Mouse (Mus musculus) small intestine, adult 2 months (tissue): ENCODE measurements at regions not wholly inside any gene's neighbourhood (a gene's known extent, or its start where the extent isn't known, plus 50 kb on each side); places are given as distances from the start of the nearest gene placed in this dataset.
"Not testable (repeated sequence)": the region's sequence is repeated elsewhere in the genome, so short reads cannot be mapped to it uniquely, and the experiment has no call there.

ENCODE experiments used
- H3K27ac ChIP-seq: fragments of 200-500 bp; 2 replicates; pipeline ENCODE4 v1.5.1; 2012; ENCODE audit warnings: low read depth, low read length, control low read depth, inconsistent platforms; ENCODE audit not compliant: insufficient read depth
- H3K27me3 ChIP-seq: fragments of 200-500 bp; 2 replicates; pipeline ENCODE4 v1.6.1; 2012; ENCODE audit warnings: mild to moderate bottlenecking, moderate library complexity, low read length, inconsistent platforms; ENCODE audit not compliant: control insufficient read depth, insufficient read depth
- H3K36me3 ChIP-seq: fragments of 200-500 bp; 2 replicates; pipeline ENCODE4 v1.6.1; 2012; ENCODE audit warnings: mild to moderate bottlenecking, low read length, control low read depth, inconsistent platforms; ENCODE audit not compliant: control insufficient read depth, insufficient read depth
- H3K4me1 ChIP-seq: fragments of 200-500 bp; 2 replicates; pipeline ENCODE4 v1.6.1; 2012; ENCODE audit warnings: low read length, inconsistent platforms, mixed read lengths; ENCODE audit not compliant: control insufficient read depth, insufficient read depth, insufficient read length
- H3K4me3 ChIP-seq: fragments of 200-500 bp; 2 replicates; pipeline ENCODE4 v1.5.1; 2012; ENCODE audit warnings: low read depth, mild to moderate bottlenecking, control low read depth, inconsistent platforms, low read length, moderate library complexity
- CTCF ChIP-seq: fragments of 200-500 bp; IDR thresholded peaks from 2 replicates; pipeline ENCODE4 v1.5.1; 2012; ENCODE audit warnings: low read depth, mild to moderate bottlenecking, control low read depth, inconsistent platforms, low read length, moderate library complexity, mixed read lengths; ENCODE audit not compliant: insufficient replicate concordance, insufficient read length; ENCODE audit errors: extremely low read depth
- POLR2A ChIP-seq: fragments of 200-500 bp; IDR thresholded peaks from 2 replicates; pipeline ENCODE4 v1.6.1; 2012; ENCODE audit warnings: low read depth, mild to moderate bottlenecking, control low read depth, inconsistent platforms, low read length, moderate library complexity
- WGBS: fragments of 180-500 bp; shearing (Covaris S2); methylation state at CpG from one replicate; pipeline ENCODE4 v1.1.7; 2018; 5-methylcytosine and 5-hydroxymethylcytosine counted together

DNA sequence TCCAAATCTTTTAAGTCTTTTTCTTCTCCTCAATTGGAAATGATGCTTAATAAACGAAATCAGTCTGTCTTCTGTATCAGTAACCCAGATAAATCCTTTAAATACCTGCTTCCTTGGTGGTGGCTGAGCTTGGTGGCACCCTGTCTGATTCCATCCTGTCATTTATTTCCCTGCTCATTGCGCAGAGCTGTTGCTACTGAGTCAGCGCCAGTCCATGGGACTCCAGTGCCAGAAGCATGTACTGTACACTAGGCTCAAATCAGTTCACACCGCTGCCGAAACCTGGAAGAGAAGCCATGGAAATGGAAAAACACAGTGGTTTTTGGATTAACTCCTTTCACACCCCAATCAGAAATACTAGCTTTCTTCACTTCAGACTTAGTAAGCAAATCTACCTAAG is 649.3 kb upstream of the Marcks start:
- Histone ChIP-seq H3K27ac (no peak overlapping the region), H3K4me3 (no peak overlapping the region), H3K4me1 (no peaks in the 10 kb centered on the region), H3K27me3 (no peaks in the 10 kb centered on the region), H3K36me3 (no peaks in the 10 kb centered on the region)
- no peak for TF ChIP-seq CTCF
- TF ChIP-seq POLR2A: no peak
- WGBS: 84% methylated on average over 5 of the region's 5 CpGs

DNA sequence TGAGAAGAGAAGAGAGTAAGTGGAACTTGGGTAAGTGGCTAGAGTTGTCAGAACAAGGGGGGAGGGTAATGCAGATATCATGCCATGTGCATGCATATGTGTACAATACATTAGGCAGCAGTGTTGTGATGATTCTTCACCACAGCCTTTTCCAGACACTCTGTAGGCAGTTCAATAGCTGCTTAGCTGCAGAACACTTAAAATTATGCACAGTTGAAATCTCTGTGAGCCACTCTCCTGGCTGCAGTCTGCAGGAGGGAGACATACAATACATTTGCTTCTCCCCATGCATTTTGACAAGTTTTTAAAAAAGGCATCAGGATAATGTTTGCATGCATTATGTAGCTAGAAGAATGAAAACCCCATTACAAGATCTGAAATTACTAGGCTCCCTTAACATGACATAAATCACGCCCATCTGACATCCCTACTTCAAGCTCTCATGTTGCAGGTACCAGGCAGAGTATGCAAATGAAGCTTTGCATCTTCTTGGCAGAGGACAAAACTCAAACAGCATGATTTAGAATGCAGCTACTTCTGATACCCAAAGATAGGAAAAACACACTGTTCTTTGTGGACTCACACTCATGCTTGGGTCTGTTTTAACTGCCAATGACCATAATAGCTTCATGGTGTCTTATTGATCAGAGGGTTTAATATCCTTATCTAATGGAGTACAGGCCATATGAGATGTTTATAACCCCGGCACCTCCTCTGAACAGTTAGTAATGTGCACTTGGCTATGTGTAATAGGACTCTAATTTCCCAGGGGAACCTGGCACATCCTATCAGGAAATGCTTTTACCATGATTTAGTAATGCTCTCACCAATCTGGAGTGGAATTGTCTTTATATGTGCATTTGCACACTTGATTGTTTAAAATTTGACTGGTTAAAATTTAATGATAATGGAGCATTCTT is 640.9 kb upstream of the Marcks start:
- 56% methylated on average over 2 of the region's 2 CpGs for WGBS
- Histone ChIP-seq H3K36me3 (no peaks in the 10 kb centered on the region), H3K27ac (no peak overlapping the region), H3K4me3 (no peak overlapping the region), H3K4me1 (no peaks in the 10 kb centered on the region), H3K27me3 (no peaks in the 10 kb centered on the region)
- TF ChIP-seq POLR2A: no peak
- no peak for TF ChIP-seq CTCF

DNA sequence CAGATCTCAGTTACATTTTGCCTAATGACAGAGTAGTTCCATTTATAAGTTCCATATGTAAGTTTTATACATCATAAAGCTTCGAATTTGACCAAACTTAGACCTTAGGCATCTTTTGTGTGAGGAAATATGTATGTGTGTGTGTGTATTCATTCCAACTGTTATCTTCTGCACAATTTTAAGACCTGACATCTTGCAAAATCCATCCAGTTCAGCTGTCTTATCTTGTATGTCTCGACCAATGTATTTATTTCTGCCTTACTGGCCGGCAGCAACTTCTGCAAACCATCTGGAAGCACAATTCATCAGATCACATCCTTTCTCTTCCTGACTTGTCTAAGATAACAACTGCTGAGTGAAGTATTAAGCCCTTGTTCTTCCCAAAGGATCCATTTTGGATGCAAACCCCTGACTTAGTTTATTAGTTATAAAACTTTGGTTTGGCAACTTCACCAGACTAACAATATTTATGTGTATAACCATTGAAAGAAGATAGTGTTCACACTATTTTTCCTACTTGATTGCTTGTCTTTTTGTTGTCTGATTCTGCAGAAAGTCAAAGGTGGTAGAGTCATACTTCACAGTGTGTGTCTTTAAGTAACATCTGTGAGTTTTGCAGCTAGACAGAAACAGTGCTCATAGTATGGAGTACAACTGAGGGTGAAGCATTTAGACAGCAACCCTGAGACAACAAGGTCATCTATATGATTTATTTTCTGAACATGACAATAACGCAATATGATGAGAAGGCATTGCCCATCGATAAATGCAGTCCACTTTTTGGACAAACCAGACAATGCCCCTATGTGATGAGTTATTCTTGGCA is 622.0 kb upstream of the Marcks start:
- TF ChIP-seq POLR2A (no peak), CTCF (no peak)
- no peaks in the 10 kb centered on the region for H3K27me3 ChIP-seq
- H3K4me1 ChIP-seq: no peaks in the 10 kb centered on the region
- WGBS: 69% methylated on average over 5 of the region's 5 CpGs
- no peak overlapping the region for H3K4me3 ChIP-seq
- no peaks in the 10 kb centered on the region for H3K36me3 ChIP-seq
- H3K27ac ChIP-seq: no peak overlapping the region

DNA sequence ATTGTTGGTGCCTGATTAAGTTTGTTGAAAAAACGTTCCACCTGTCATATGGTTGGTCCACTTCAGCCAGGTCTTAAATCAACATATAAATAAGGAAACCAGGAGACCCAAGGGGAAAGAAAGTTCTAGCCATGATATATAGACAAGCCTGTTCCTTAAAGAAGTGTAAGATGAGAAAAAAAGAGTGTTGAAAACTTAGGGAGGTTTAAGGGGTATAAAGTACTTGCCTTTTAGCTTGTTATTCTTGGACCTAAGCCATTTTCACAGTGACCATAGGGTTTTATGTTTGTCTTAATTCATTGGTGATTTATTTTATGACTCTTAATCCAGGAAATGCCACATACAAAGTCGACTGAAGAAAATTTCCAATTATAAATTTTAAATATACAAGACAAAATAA is 602.9 kb upstream of the Marcks start:
- no peak overlapping the region for H3K4me3 ChIP-seq
- H3K4me1 ChIP-seq: no peaks in the 10 kb centered on the region
- TF ChIP-seq POLR2A (no peak), CTCF (no peak)
- H3K27me3 ChIP-seq: no peaks in the 10 kb centered on the region
- H3K27ac ChIP-seq: no peak overlapping the region
- no peaks in the 10 kb centered on the region for H3K36me3 ChIP-seq
- WGBS: 13% methylated on average over 2 of the region's 2 CpGs

DNA sequence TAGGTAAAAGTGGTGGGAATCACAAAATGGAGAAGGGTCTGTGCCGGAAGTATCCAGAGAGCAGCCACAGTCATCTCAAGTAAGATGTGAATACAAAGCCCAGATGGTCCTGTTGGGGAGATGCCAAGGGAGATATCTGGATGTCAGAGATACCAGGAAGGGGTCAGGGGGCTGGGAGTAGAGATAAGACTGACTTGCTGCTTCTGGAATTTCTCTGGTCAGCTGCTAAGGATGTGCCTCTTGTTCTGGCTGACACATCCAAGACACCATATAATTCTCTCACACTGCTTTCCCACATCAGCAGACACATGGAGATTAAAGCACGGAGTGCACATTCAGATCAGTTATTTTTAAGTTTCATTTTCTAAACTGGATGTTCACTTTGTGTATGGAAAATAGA is 600.3 kb upstream of the Marcks start:
- no peaks in the 10 kb centered on the region for H3K27me3 ChIP-seq
- 70% methylated on average over 2 of the region's 2 CpGs for WGBS
- TF ChIP-seq CTCF: no peak
- TF ChIP-seq POLR2A: no peak

DNA sequence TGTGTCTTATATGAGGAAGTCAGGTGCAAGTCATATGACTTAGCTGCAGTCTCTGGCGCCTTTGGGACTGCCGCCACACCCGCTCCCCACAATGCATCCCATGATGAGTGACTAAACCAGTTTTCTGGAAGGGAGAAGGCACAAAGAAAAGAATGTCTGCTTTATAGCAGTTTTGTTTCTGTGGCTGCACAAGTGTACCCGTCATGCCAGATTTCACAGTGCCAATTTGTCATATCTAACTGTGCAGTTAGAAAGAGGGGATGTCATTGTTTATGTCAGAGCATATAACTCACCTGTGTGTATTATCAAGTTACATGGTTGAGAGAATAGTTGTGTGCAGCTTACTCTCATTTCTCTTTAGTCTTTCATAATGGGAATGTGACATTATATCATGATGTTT is 586.9 kb upstream of the Marcks start:
- WGBS: 70% methylated on average over 4 of the region's 4 CpGs
- Histone ChIP-seq H3K36me3 (no peaks in the 10 kb centered on the region), H3K27ac (no peak overlapping the region), H3K27me3 (no peaks in the 10 kb centered on the region), H3K4me3 (no peak overlapping the region), H3K4me1 (no peaks in the 10 kb centered on the region)
- no peak for TF ChIP-seq CTCF
- no peak for TF ChIP-seq POLR2A

More for the DNA sequence above, 600.3 kb upstream of the Marcks start:
- H3K27ac ChIP-seq: no peak overlapping the region
- H3K36me3 ChIP-seq: no peaks in the 10 kb centered on the region
- H3K4me1 ChIP-seq: no peaks in the 10 kb centered on the region
- no peak overlapping the region for H3K4me3 ChIP-seq

DNA sequence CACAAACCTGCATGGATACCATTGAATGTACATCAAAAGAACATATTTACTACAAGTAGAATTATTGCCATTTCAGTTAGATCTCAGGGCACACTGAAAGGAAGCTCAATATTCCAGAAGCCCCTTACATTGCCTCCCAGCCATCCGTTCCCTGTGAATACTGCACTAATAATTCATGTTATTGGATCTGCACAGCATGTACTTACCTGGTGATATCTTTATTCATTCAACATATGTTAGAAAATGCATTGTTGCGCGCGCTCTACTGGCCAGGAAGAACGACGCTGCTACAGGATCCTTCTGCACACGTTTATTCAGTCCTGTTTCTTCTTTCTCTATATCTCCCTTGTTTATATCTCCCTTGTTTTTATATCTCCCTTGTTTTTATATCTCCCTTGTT is 586.3 kb upstream of the Marcks start:
- 86% methylated on average over 7 of the region's 7 CpGs for WGBS
- not testable (repeated sequence) for H3K4me1 ChIP-seq, H3K27me3 ChIP-seq, H3K36me3 ChIP-seq, H3K27ac ChIP-seq, H3K4me3 ChIP-seq
